Mouse (Mus musculus) CD4-positive helper T cell, adult 2 months (primary cell): ENCODE data around the gene Fes.

Experiments used
- DNase-seq: peaks from one replicate; pipeline ENCODE4 v3.0.0-alpha.2; 2012; ENCODE audit warnings: low read depth, missing footprints, low spot score

Gene Fes

DNA sequence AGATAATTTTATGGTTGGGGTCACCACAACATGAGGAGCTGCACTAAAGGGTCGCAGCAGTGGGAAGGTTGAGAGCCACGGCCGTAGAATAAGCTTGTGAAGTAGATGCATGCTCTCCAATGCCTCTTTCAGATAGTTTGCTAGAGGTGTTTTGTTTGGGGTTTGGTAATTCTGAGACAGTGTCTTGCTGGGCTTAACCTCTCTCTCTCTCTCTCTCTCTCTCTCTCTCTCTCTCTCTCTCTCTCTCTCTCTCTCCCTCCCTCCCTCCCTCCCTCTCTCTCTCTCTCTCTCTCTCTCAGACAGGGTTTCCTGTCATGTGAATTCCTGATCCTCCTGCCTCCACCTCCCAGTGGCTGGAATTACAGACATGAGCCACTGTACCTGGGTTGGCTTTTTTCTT lies 13.0 kb downstream of the Fes start:
- no peak for DNase-seq

- DNase-seq: no peak
Measured at GRCm38 (mm10) chr7:80374280-80374679, 13.5 kb downstream of the Fes start.

GRCm38 (mm10) chr7:80373850-80374249 lies 13.9 kb downstream of the Fes start:
- no peak for DNase-seq

GRCm38 (mm10) chr7:80373352-80373751 lies 14.4 kb downstream of the Fes start:
- no peak for DNase-seq

- DNase-seq: no peak
Measured at GRCm38 (mm10) chr7:80372667-80373066, 15.1 kb downstream of the Fes start.

DNA sequence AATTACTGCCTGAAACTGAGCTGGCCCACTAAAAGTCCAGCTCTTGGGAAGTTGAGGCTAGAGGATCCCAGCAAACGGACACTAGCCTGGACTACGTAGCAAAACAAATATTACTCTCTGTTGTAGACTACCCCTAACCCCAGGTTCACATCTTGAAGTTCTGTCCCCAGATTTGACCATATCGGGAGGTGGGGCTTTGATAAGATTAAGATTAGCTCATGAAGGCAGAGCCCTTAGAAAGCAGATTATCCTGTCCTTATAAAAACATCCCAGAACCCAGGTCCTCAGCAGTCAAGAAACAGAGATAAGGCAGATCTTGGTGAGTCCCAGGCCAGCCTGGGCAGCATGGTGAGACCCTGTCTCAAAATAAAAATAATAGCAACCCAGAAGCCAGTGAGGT lies 15.6 kb downstream of the Fes start:
- no peak for DNase-seq

- DNase-seq: peak; percentile 83
Measured at GRCm38 (mm10) chr7:80371041-80371751, 16.6 kb downstream of the Fes start, which contains the start of gene Man2a2. Gene Man2a2, minus strand, starts transcription at chr7:80371375.

GRCm38 (mm10) chr7:80370649-80371040 lies 17.1 kb downstream of the Fes start:
- DNase-seq: peak; percentile 90

DNA sequence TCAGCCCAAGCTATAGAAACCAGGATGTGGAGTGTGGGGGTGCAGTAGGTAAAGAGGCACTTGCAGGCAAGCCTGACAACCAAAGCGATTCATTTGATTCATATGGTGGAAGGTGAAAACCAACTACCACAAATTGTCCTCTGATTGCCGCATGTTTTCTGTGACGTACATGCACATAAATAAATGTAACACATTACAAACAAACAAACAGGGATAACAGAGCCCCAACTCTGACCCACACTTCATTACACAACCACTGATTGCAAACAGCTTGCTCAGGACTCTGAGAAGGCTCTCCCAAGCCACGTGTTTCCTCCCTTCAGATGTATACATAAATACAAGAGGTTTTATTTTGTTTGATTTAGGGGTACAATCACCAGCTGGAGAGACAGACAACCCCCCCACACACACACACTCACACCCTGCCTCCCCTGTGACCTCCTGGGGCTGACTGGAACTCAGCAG lies 17.7 kb downstream of the Fes start:
- DNase-seq: peak; percentile 65

DNA sequence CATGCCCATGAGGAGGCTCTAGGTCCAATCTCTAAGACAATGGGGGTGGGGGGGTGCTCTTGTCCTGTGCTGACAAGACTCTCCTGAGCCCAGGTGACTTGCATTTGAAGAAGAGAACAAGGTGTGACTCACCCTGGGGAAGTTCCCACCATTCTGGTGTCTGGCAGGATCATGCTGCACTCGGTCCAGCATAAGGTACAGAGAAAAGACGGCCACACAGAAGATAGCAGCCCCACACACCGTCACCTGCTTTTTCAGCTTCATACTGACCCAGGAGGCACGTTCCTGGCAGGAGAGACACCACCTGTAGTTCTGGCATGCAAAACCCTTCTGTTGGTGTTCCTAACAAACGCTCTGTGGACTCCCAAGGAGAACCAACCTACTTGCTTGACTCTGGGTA lies 18.3 kb downstream of the Fes start:
- DNase-seq: no peak

DNA sequence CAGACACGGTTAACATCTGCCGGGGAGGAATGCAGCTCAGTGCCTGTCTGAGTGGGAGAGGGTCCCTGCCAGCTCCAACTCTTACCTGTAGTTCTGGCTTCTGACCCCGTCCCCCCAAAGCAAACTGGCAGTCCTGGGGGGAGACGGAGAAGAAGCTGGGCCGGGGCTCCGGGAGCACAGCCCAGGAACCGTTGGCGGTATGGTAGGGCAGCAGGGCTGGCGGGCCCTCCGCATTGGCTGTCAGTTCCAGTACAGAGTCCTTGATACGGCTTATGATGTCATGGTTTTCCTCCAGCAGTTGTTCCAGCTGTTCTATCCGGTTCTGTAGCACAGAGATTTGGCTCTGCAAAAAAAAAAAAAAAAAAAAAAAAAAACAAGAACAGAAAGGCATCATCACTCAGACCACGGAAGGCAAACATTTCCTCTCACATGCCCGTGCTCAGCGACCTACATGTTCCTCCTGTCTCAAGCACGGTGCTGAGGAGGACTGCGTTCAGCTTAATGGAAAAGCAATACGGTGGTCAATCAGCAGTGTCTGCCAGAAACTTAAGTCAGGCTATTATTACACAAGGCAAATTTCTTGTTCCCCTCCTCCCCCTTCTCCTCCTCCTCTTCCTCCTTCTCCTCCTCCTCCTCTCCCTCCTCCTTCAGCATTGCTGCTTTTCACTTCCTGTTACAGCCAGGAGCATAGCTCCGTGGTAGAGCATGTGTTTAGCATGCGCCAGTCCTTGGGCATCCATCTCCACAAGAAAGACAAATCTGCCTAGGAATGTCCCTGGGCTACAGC lies 18.9 kb downstream of the Fes start:
- DNase-seq: peak; percentile 81

DNA sequence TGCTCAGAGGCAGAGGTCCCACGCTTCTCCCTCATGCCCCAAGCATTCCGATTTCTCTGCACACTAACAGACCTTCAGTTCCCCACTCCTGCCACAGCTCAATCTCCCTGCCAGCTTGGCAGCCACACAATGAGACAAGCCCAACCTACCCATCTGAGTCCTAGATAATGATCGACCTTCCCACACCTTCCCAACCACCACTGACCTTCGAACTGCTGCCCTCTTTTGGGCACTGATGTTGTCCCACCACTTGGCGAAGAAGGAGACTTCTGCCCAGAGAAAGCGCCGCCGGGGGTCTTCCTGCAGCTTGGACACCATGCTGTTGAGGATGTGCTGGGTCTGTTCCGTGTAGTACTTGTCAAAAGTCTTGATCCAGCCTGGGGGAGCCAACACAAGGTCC lies 19.7 kb downstream of the Fes start:
- DNase-seq: no peak

DNA sequence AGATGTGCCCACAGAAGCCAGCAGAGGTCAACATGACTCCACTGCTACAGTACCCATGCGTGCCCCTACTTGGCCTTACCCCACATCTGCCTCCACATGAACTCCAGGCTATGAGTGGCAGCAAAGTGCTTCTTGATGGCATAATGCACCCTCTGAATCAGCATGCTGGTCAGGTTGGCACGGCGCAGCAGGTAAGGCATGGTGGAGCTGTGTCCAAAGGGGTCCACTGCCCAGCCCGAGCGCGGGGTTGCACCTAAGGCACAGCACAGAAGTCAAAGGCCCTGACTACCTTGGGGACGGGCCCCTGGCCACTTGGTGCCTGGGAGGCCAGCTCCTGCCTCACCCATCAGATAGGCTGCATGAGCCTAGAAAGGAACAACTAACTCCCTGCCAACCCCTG lies 20.5 kb downstream of the Fes start:
- no peak for DNase-seq

DNA sequence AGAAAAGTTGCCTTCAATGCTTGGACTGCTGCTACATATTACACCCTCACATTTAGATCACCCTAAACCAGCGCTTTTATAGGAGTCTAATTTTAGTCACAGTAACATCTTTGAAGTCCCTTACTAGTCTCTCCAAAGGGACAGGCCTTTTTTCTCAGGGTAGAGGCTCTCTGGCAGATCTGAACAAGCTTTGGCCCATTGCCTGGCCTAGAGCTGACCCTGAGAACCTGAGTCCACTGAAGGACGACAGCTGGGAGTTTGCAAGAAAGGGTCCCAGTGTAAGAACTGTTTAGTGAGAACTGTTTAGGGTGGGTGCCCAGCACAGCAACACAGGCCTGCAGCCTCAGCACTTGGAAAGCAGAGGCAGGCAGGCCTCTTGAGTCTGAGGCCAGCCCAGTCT lies 22.0 kb downstream of the Fes start:
- no peak for DNase-seq

GRCm38 (mm10) chr7:80360435-80360834 lies 27.3 kb downstream of the Fes start:
- DNase-seq: no peak

- no peak for DNase-seq
Measured at GRCm38 (mm10) chr7:80358039-80358438, 29.7 kb downstream of the Fes start.

DNA sequence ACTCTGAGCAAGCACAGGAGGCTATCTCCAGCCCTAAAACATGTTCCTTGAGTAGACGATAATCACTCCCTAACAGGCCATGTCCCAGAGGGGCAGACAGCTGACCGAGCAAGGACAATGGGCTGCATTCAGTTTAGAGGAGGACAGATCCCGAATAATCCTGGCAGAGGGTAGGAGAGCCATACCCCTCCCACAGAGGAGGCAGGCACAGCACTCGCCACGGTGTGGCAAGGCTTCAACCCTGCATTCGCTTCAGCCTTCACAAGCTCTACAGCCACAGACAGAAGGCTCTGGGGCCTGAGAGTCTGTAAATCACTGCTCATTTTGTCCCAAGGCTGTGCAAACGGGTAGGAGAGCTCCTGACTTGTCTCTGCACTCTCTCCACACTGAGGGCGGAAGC lies 30.6 kb downstream of the Fes start:
- DNase-seq: no peak

- no peak for DNase-seq
Measured at GRCm38 (mm10) chr7:80356351-80356750, 31.4 kb downstream of the Fes start.

GRCm38 (mm10) chr7:80352920-80353319 lies 34.8 kb downstream of the Fes start:
- no peak for DNase-seq

GRCm38 (mm10) chr7:80350808-80351207 lies 36.9 kb downstream of the Fes start:
- no peak for DNase-seq

- DNase-seq: no peak
Measured at GRCm38 (mm10) chr7:80347670-80348586, 39.8 kb downstream of the Fes start.

DNA sequence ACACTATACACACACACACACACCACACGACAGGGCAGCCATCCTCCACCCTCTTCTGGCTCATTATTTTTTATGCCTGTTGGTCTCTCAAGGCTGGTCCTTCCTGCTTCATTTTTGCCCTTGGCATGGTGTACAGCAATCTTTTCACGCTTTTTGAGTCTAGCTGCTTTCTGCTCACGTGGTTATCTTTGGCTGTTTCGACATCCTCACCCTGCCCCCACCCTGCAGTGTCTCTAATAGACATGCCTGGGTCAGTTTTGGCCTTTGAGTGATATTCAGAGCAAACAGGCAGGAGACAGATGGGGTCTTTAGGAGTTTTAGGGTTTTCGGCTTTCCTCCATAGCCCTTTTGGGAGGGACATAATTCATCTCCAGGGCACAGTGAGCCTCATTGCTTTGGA lies 40.9 kb downstream of the Fes start:
- DNase-seq: no peak
